Mouse (Mus musculus) hindbrain, postnatal 0 days (tissue): ENCODE measurements around the gene Lamc3. TPM values are rescaled to one million over a fixed set of nuclear protein-coding genes. Genes with fewer than 3 reads are reported as not detected.
A peak's percentile ranks its signal among the peaks of the same experiment; 100 is the strongest.
"Not testable (repeated sequence)": the region's sequence is repeated elsewhere in the genome, so short reads cannot be mapped to it uniquely, and the experiment has no call there.

Source experiments
- ATAC-seq: fragments of 200-750 bp; cut with Nextera tagmentation; 2 replicates; pipeline ENCODE4 v1.8.0; 2017; ENCODE audit warnings: mild to moderate bottlenecking, moderate TSS enrichment, moderate library complexity
- DNase-seq: peaks from one replicate; pipeline ENCODE4 v3.0.0-alpha.2; 2015; ENCODE audit warnings: low spot score
- H3K27ac ChIP-seq: fragments of 300-500 bp; sonication (generic); 2 replicates; pipeline ENCODE4 v1.5.1; 2014; ENCODE audit warnings: mild to moderate bottlenecking
- H3K27me3 ChIP-seq: fragments of 300-500 bp; sonication (generic); 2 replicates; pipeline ENCODE4 v1.6.1; 2014; ENCODE audit warnings: low read length, mixed read lengths; ENCODE audit not compliant: insufficient read depth
- H3K36me3 ChIP-seq: fragments of 300-500 bp; sonication (generic); 2 replicates; pipeline ENCODE4 v1.6.1; 2014; ENCODE audit warnings: low read length, mixed read lengths; ENCODE audit not compliant: insufficient read depth
- H3K4me1 ChIP-seq: fragments of 300-500 bp; sonication (generic); 2 replicates; pipeline ENCODE4 v1.6.1; 2014; ENCODE audit warnings: antibody characterized with exemption, low read length, mixed read lengths; ENCODE audit not compliant: insufficient read depth
- H3K4me2 ChIP-seq: fragments of 300-500 bp; sonication (generic); 2 replicates; pipeline ENCODE4 v1.6.1; 2014; ENCODE audit warnings: low read depth, mild to moderate bottlenecking, low read length, moderate library complexity, mixed read lengths
- H3K4me3 ChIP-seq: fragments of 300-500 bp; sonication (generic); 2 replicates; pipeline ENCODE4 v1.5.1; 2014; ENCODE audit warnings: low read length
- H3K9ac ChIP-seq: fragments of 300-500 bp; sonication (generic); replicated peaks from 2 replicates; pipeline ENCODE4 v1.6.1; 2014; ENCODE audit warnings: mild to moderate bottlenecking, low read length, moderate library complexity, mixed read lengths
- H3K9me3 ChIP-seq: fragments of 300-500 bp; sonication (generic); 2 replicates; pipeline ENCODE4 v1.6.1; 2016; ENCODE audit warnings: low read length, mixed read lengths
- CTCF ChIP-seq: IDR thresholded peaks from 2 replicates; pipeline ENCODE4 v1.5.1; 2016; ENCODE audit warnings: antibody characterized with exemption, control low read depth, low read depth
- WGBS: fragments of 180-500 bp; shearing (Covaris S2); extraction: QIAGEN DNeasy Blood & Tissue Kit; methylation state at CpG from one replicate; pipeline ENCODE4 v1.1.7; 2014; 5-methylcytosine and 5-hydroxymethylcytosine counted together
- polyA plus RNA-seq: library from polyadenylated mRNA; unstranded; fragments of >200 nt; fragmentation: Nextera tagmentation; extraction: Ambion mirVana; gene quantifications from 2 replicates; pipeline ENCODE4 v1.2.1, GENCODE M21; 2015
- total RNA-seq: library from RNA; depleted of rRNA; stranded (reverse); fragments of >200 nt; gene quantifications from 2 replicates; pipeline ENCODE4 v1.2.3, GENCODE M21; 2014

Gene Lamc3
- total and polyA plus RNA-seq, 2 experiments from 2014 or later, result 2.1 to 11.6 TPM

DNA sequence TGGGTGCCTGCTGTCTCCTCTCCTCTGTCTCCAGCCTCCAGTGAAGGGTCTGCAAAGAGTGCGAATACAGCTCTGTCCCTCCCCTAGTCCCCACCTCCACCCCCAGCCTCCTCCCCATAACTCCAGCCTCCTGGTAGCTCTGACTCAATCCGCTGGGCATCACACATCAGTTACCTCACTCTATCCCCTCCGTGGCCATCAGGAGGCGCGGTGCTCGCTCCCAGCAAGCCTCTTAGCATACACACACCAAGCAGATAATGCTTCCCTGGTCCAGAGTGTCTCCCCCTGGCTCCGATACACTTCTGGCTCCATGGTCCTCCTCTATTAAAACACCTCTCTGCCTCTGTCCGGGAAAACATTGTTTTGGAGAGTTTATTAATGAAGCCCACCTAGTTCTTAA lies 17.5 kb downstream of the Lamc3 start:
- no peak for ATAC-seq
- H3K9me3 ChIP-seq, result no peaks in the 10 kb centered on the region
- no peak overlapping the region for H3K27ac ChIP-seq
- H3K36me3 ChIP-seq, result no peaks in the 10 kb centered on the region
- H3K27me3 ChIP-seq, result no peaks in the 10 kb centered on the region
- no peak overlapping the region for H3K9ac ChIP-seq
- no peaks in the 10 kb centered on the region for H3K4me1 ChIP-seq
- no peak overlapping the region for H3K4me3 ChIP-seq
- peak; percentile 52 for TF ChIP-seq CTCF
- DNase-seq, result no peak
- 12% methylated on average over 8 of the region's 8 CpGs for WGBS
- H3K4me2 ChIP-seq, result no peak overlapping the region

DNA sequence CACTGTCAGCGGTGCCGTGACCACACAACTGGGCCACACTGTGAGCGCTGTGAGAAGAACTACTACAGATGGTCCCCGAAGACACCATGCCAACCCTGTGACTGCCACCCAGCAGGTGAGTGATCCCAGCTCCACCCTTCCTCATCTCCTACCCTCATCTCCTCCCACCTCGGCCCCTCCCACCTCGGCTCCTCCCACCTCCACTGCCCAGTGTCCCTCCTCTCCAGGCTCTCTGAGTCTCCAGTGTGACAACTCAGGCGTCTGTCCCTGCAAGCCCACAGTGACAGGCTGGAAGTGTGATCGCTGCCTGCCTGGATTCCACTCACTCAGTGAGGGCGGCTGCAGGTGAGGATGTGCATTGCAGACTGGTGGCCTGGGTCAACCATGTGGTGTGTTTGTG lies 18.6 kb downstream of the Lamc3 start:
- no peak overlapping the region for H3K27ac ChIP-seq
- no peaks in the 10 kb centered on the region for H3K36me3 ChIP-seq
- no peaks in the 10 kb centered on the region for H3K9me3 ChIP-seq
- H3K4me2 ChIP-seq, result no peak overlapping the region
- TF ChIP-seq CTCF, result no peak
- no peak overlapping the region for H3K4me3 ChIP-seq
- DNase-seq (no peak), ATAC-seq (no peak)
- H3K27me3 ChIP-seq, result no peaks in the 10 kb centered on the region
- no peak overlapping the region for H3K9ac ChIP-seq
- WGBS, result 52% methylated on average over 9 of the region's 9 CpGs
- no peaks in the 10 kb centered on the region for H3K4me1 ChIP-seq

DNA sequence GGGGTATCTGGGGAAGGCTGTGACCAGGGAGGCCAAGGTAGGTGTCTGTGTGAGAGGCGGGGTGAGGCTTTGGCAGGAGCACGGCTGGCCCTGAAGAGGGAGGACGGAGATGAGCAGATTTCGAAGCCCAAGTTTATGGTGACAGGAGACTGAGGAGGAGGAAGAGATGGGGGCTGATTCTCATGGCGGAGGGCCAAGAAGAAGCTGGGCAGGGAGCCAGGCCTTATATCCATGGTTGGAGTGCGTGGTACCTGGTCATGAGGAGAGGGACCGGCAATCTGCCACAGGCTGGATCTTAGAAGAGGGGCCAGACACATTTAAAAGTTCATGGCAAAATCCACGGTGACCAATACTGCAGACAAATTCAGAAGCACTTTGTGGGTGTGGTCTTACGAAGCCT lies 19.3 kb downstream of the Lamc3 start:
- Histone ChIP-seq H3K36me3 (no peaks in the 10 kb centered on the region), H3K4me1 (no peaks in the 10 kb centered on the region), H3K9ac (no peak overlapping the region), H3K9me3 (no peaks in the 10 kb centered on the region), H3K4me3 (no peak overlapping the region), H3K27ac (no peak overlapping the region), H3K4me2 (no peak overlapping the region), H3K27me3 (no peaks in the 10 kb centered on the region)
- no peak for TF ChIP-seq CTCF
- 65% methylated on average over 9 of the region's 9 CpGs for WGBS
- ATAC-seq (no peak), DNase-seq (no peak)

DNA sequence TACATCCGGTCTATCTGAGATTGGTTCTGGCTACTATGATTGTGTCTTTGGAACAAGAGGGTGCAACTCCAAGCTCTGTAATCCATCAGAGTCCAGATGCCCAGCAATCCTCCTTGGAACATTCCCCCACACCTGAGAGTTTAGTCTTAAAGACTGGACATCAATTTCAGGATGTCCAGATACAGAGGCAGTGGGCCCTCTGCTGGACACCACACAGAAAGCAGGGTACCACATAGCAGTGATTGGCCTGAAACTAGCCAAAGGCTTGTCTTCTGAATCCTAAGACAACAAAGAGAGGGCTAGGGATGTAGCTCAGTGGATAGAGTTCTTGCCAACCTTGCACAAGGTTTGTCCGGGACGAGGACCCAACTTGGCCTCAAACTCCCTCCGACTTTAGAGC lies 25.5 kb downstream of the Lamc3 start:
- WGBS, result 78% methylated on average over 4 of the region's 4 CpGs
- Histone ChIP-seq H3K9me3 (no peaks in the 10 kb centered on the region), H3K27ac (no peak overlapping the region), H3K4me1 (no peaks in the 10 kb centered on the region), H3K9ac (no peak overlapping the region), H3K36me3 (no peaks in the 10 kb centered on the region), H3K27me3 (no peaks in the 10 kb centered on the region), H3K4me2 (no peak overlapping the region), H3K4me3 (no peak overlapping the region)
- TF ChIP-seq CTCF, result peak; percentile 83
- DNase-seq, result peak; percentile 64
- 0 out of 2 replicates have a peak, but pooled peaks have one; percentile 25 for ATAC-seq

DNA sequence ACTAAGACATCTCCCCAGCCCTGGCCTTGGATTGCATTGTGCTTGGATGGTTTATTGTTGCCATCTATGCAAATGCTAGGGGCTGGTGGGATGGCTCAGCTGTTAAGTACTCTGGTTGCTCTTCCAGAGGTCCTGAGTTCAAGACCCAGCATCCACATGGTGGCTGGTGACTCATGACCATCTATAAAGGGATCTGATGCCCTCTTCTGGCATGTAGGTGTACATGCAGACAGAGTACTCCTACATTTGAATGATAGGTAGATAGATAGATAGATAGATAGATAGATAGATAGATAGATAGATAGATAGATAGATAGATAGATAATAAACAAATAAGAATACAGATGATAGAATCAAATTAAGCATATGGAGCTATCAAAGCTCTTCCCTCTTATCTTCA lies 27.1 kb downstream of the Lamc3 start:
- DNase-seq, H3K4me3 ChIP-seq, H3K27me3 ChIP-seq, H3K4me2 ChIP-seq, H3K36me3 ChIP-seq, ATAC-seq, H3K27ac ChIP-seq, H3K4me1 ChIP-seq, H3K9me3 ChIP-seq, H3K9ac ChIP-seq: not testable (repeated sequence)
- TF ChIP-seq CTCF, result peak; percentile 52

DNA sequence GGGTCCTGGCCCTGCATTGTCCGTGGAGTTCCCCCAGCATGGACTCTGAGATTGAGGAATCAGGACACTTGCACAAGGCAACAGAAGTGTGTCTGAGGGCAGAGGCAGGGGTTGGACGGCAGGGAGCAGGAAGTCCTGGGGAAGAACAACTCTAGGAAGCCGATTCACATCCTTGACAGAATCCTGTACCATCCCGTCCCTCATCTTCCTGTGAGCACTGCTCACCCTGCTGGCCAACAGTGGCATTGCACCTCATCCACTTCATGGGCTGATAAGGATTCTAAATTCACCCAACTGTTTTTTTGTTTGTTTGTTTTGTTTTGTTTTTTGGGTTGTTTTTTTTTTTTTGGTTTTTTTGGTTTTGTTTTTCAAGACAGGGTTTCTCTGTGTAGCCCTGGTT lies 28.0 kb downstream of the Lamc3 start:
- no peaks in the 10 kb centered on the region for H3K4me1 ChIP-seq
- ATAC-seq (0 out of 2 replicates have a peak, but pooled peaks have one; percentile 31), DNase-seq (peak; percentile 90)
- WGBS, result 21% methylated on average over 4 of the region's 4 CpGs
- peak; percentile 98 for TF ChIP-seq CTCF
- H3K4me3 ChIP-seq, result no peak overlapping the region
- H3K36me3 ChIP-seq, result no peaks in the 10 kb centered on the region
- no peak overlapping the region for H3K27ac ChIP-seq
- no peaks in the 10 kb centered on the region for H3K9me3 ChIP-seq
- no peaks in the 10 kb centered on the region for H3K27me3 ChIP-seq
- no peak overlapping the region for H3K9ac ChIP-seq
- H3K4me2 ChIP-seq, result no peak overlapping the region

DNA sequence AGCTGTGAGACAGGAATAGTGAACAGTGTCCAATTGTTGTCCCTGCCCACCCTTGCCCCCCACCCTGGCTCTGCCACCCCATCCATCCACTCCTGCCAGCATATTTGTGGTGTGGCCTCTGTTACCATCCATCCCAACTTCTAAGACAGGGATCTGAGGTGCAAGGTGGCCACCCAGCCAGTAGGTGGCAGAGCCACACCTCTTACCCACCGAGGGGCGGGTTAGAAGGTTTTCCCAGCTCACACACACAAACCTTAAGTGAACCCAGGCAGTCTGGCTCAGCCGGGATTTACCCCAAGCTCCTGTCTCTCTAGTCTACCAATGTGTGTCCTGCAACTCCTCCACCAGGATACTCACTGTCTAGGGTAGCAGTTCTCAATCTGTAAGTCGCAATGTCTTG lies 30.5 kb downstream of the Lamc3 start:
- Histone ChIP-seq H3K27me3 (no peaks in the 10 kb centered on the region), H3K9me3 (no peaks in the 10 kb centered on the region), H3K4me1 (no peaks in the 10 kb centered on the region), H3K27ac (no peak overlapping the region), H3K4me3 (no peak overlapping the region), H3K4me2 (no peak overlapping the region), H3K36me3 (no peaks in the 10 kb centered on the region), H3K9ac (no peak overlapping the region)
- ATAC-seq (0 out of 2 replicates have a peak, but pooled peaks have one; percentile 27), DNase-seq (peak; percentile 56)
- 42% methylated on average over 4 of the region's 4 CpGs for WGBS
- peak; percentile 72 for TF ChIP-seq CTCF
